Mouse (Mus musculus) midbrain, embryonic 10.5 days (tissue): ENCODE results near the gene Elmsan1. TPM values are rescaled to one million over a fixed set of nuclear protein-coding genes. Genes with fewer than 3 reads are reported as not detected.

Experiments
- DNase-seq: peaks from one replicate; pipeline ENCODE4 v3.0.0-alpha.2; 2017; ENCODE audit warnings: low spot score
- H3K27ac ChIP-seq: fragments of 300-500 bp; sonication (generic); replicated peaks from 2 replicates; pipeline ENCODE4 v1.5.1; 2016; ENCODE audit warnings: mild to moderate bottlenecking
- H3K27me3 ChIP-seq: fragments of 300-500 bp; sonication (generic); 2 replicates; pipeline ENCODE4 v1.6.1; 2016; ENCODE audit warnings: low read depth, mild to moderate bottlenecking; ENCODE audit not compliant: poor library complexity, severe bottlenecking
- H3K36me3 ChIP-seq: fragments of 300-500 bp; sonication (generic); 2 replicates; pipeline ENCODE4 v1.6.1; 2016; ENCODE audit warnings: mild to moderate bottlenecking, moderate library complexity
- H3K4me1 ChIP-seq: fragments of 300-500 bp; sonication (generic); 2 replicates; pipeline ENCODE4 v1.6.1; 2016
- H3K4me3 ChIP-seq: fragments of 300-500 bp; sonication (generic); 2 replicates; pipeline ENCODE4 v1.5.1; 2016; ENCODE audit warnings: mild to moderate bottlenecking, moderate library complexity
- H3K9me3 ChIP-seq: fragments of 300-500 bp; sonication (generic); replicated peaks from 2 replicates; pipeline ENCODE4 v1.6.1; 2016; ENCODE audit warnings: mild to moderate bottlenecking
- WGBS: fragments of 180-500 bp; shearing (Covaris S2); methylation state at CpG from one replicate; pipeline ENCODE4 v1.1.7; 2016; 5-methylcytosine and 5-hydroxymethylcytosine counted together
- polyA plus RNA-seq: library from polyadenylated mRNA; unstranded; fragments of >200 nt; fragmentation: Nextera tagmentation; extraction: Ambion mirVana; gene quantifications from 2 replicates; pipeline ENCODE4 v1.2.1, GENCODE M21; 2016

The Elmsan1 gene
- polyA plus RNA-seq, 1 experiment from 2014 or later = 6.3 TPM

DNA sequence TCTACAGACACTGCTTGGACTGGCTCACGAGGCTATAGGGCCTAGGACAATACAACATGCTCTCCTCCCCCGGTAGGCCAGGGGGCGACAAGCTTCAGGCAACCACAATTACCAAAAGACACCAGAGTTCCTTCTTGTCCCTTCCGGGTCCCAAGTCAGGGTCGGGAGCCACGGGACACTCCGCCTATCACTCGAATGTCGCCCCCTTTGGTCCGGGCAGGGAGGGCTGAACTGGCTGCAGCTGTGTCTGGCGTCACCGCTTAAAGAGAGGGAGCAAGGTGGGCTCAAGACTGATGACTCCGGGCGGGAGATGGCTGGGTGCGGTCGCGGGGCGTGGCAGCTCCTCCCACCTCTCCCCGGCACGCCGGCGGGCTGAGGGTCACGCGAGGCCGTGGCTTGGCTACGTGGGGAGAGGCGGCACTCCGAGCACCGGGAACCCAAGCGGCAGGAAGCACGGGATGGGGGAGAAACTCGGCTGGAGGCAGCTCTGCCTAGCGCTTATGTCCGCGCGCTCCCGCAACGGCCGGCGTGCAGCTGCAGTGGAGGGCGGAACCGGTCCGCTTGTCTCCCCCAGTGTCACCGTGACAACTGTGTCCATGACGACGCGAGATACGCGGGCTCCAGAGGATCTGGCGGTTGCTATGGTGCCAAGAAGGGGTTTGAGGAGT lies 70.6 kb downstream of the Elmsan1 start, which contains the start of gene Pnma1:
Gene Pnma1 (minus strand): TSS at position 536 of the 668 bp plus-strand sequence.
- Histone ChIP-seq H3K4me1 (peaks cover 45% of the 10 kb centered on the region), H3K27me3 (no peaks in the 10 kb centered on the region), H3K4me3 (peak within 1 kb of the TSS; percentile 69), H3K36me3 (peaks cover 33% of the 10 kb centered on the region), H3K9me3 (no peaks in the 10 kb centered on the region), H3K27ac (peak within 1 kb of the TSS; percentile 88)
- WGBS = under 1% methylated on average over 50 of the region's 50 CpGs
- peak; percentile 93 for DNase-seq

DNA sequence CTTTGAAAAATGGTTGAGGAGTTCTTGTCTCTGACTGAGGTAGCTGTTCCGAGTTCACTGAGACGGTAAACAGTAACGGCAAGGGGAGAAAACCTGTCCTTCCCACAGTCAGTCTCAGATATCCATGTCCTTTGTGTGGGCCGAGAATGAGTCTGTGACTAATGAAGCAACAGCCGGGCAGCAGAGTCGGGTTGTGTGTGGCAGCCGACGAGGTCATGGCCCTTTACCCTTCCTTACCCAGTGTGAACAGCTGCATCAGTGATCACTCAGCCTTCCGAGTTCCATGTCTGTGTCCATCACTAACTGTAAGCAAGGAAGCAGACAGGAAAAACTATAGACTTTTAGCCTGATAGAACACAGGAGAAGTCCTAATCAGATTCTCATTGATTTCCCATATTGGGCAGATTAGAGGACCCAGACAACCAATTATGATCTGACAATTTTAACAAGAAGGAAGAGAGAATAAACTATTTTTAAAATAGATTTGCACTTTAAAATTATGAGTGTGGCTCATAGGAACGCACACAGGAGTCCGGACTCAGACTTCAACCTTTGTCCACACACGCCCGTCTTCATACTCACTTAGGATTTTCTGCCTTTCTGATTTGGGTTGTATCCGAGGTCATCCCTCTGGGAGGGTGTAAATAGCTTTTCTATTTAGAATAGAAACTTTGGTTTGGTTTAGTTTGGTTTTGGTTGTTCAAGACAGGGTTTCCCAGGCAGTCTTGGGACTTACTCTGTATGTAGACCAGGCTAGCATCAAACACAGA lies 76.2 kb downstream of the Elmsan1 start:
- H3K27ac ChIP-seq = peak overlapping the region; percentile 55; the same call in 1 of the 2 replicates
- no peak for DNase-seq
- WGBS = 67% methylated on average over 14 of the region's 14 CpGs
- peaks cover 19% of the 10 kb centered on the region for H3K4me1 ChIP-seq
- no peaks in the 10 kb centered on the region for H3K27me3 ChIP-seq
- no peaks in the 10 kb centered on the region for H3K9me3 ChIP-seq
- no peak overlapping the region for H3K4me3 ChIP-seq
- H3K36me3 ChIP-seq = peaks cover 24% of the 10 kb centered on the region

DNA sequence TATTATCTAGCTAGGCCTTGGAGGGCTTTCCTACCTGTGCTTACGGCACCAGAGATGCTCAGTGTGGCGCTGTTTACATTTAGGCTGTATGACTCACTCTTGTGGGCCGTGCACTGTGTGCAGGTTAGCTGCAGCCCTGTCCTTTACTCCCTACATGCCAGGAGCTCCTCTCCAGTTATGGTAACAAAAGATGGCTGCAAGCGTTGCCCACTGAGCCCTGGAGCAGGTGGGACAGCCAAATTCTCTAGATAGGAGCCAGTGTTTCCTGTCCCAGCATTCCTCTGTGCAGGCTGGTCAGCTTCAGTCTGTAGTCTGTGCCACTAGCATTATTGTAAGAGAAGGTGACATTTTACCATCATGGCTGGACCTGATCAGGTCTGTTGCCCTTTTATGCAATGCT lies 77.4 kb downstream of the Elmsan1 start:
- peaks cover 33% of the 10 kb centered on the region for H3K36me3 ChIP-seq
- H3K9me3 ChIP-seq = no peaks in the 10 kb centered on the region
- no peak overlapping the region for H3K27ac ChIP-seq
- DNase-seq = no peak
- no peaks in the 10 kb centered on the region for H3K27me3 ChIP-seq
- 91% methylated on average over 4 of the region's 4 CpGs for WGBS
- no peak overlapping the region for H3K4me3 ChIP-seq
- H3K4me1 ChIP-seq = peaks cover 9% of the 10 kb centered on the region

DNA sequence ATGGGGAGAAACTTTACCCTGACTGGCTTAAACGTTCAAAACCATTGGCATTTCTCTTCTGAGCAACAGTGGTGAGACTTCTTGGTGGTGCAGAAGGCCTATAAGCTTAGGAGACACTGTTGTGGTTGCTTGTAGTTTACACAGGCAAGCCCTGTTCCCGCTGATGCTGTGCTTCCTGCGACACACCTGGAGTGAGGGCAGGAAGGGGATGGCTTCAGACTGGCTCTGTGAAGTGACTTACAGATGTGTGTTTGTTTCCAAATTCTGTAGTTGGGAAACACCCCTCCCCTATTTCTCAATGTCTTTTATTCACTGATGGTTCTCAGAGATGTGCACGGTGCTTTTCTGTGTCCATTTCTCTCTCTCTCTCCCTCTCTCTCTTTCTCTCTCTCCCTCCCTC lies 78.5 kb downstream of the Elmsan1 start:
- H3K27me3 ChIP-seq = no peaks in the 10 kb centered on the region
- H3K27ac ChIP-seq = no peak overlapping the region
- DNase-seq = no peak
- no peak overlapping the region for H3K4me3 ChIP-seq
- H3K36me3 ChIP-seq = peaks cover 42% of the 10 kb centered on the region
- peaks cover 9% of the 10 kb centered on the region for H3K4me1 ChIP-seq
- no peaks in the 10 kb centered on the region for H3K9me3 ChIP-seq
- 70% methylated on average over 4 of the region's 4 CpGs for WGBS

DNA sequence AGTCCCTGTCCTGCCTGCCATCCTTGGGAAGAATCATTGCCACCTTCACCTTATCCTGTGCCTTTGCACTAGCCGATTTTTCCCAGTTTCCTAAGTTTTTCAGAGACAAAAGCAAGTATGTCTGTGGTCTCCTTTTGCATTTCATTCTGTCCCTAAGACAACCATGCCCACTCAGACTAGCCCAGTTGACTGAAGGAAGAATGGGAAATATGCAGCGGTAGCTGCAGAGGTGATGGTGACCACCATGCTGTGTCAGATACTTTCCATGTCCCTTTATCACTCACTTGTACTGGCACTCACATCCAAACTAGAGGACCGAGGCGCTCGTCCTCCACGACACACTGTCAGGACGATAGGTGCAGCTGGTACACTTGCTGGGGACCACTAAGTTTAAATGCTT lies 81.5 kb downstream of the Elmsan1 start:
- WGBS = 91% methylated on average over 7 of the region's 7 CpGs
- Histone ChIP-seq H3K27ac (no peak overlapping the region), H3K36me3 (peaks cover 41% of the 10 kb centered on the region), H3K27me3 (no peaks in the 10 kb centered on the region), H3K4me1 (peaks cover 4% of the 10 kb centered on the region), H3K9me3 (no peaks in the 10 kb centered on the region), H3K4me3 (no peak overlapping the region)
- DNase-seq = no peak

DNA sequence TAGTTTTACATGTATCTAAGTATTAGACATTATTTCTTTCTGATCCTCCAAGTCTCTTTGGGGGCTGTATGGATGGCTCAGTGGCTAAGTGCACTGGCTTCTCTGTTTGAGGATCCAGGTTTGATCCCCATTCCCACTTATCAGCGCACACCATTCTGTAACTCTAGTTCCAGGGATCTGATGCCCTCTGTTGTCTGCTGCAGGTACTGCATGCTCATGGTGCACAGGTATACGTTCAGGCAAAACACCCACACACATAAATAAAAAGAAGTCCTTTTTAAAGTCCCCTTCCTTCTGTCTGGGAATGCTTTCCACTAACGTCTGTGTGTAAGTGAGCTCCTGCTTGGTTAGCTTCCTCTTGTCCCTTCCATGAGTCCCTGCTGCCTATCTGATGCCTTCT lies 86.4 kb downstream of the Elmsan1 start:
- no peaks in the 10 kb centered on the region for H3K9me3 ChIP-seq
- H3K27me3 ChIP-seq = no peaks in the 10 kb centered on the region
- H3K27ac ChIP-seq = no peak overlapping the region
- no peaks in the 10 kb centered on the region for H3K4me1 ChIP-seq
- peaks cover 55% of the 10 kb centered on the region for H3K36me3 ChIP-seq
- 61% methylated on average over 3 of the region's 3 CpGs for WGBS
- H3K4me3 ChIP-seq = no peak overlapping the region
- no peak for DNase-seq

DNA sequence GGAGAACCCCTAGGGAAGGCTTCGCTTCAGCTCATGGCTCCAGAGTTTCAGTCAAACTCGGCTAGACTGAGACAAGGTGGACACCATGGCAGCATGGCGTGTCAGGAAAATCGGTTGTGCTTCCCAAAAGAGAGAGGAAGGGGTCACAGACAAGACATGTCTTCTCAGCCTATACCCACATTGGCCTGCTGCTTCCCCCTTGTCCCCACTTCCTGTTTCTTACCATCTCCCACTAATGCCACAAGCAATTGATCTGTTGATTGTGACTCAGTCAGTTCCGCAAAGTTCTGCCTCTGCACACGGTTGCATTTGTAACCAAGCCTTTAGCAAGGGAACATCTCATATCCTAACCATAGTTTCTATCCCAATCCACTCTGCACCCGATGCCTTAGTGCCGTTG lies 88.8 kb downstream of the Elmsan1 start:
- DNase-seq = no peak
- no peaks in the 10 kb centered on the region for H3K9me3 ChIP-seq
- H3K27ac ChIP-seq = no peak overlapping the region
- no peaks in the 10 kb centered on the region for H3K4me1 ChIP-seq
- no peaks in the 10 kb centered on the region for H3K27me3 ChIP-seq
- H3K36me3 ChIP-seq = peaks cover 36% of the 10 kb centered on the region
- WGBS = 93% methylated on average over 8 of the region's 8 CpGs
- H3K4me3 ChIP-seq = no peak overlapping the region

DNA sequence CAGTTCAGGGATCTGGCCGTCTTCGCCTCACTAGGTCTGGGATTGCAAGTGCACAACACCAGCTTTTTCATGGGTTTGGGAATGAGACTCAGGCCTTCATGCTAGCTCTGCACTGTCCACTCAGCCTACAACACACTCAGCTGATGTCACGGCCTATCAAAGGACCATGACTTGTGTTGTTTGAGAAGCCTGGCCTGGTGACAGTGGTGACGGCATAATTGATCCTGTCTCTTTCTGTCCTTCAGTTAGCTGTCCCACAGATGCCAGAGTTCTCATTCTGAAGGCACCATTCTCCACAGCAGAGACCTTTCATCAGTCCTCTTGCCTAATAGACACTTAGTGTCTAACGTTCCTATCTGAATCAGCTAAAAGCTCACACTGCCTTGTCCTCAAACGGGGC lies 90.1 kb downstream of the Elmsan1 start:
- Histone ChIP-seq H3K4me3 (no peak overlapping the region), H3K9me3 (no peaks in the 10 kb centered on the region), H3K36me3 (peaks cover 36% of the 10 kb centered on the region), H3K4me1 (no peaks in the 10 kb centered on the region), H3K27ac (no peak overlapping the region), H3K27me3 (no peaks in the 10 kb centered on the region)
- no peak for DNase-seq
- 90% methylated on average over 6 of the region's 6 CpGs for WGBS

DNA sequence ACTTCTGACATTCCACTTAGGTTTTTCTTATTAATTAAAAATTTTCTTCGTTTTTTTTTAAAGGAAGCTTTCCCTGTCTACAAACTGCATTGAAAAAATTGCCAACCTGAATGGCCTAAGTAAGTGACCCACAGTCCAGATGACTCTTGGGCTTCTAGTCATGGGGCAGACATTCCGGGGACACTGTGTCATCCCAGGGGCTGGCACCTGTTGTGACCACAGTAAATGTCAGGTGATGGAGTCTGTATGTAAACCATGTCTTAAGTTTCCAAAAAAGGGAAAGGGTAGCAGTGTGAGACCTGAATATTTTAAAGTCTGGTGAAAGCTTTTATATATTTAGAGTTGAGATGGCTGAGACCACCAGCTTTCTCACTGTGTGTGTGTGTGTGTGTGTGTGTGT lies 91.8 kb downstream of the Elmsan1 start:
- peaks cover 30% of the 10 kb centered on the region for H3K36me3 ChIP-seq
- no peaks in the 10 kb centered on the region for H3K27me3 ChIP-seq
- H3K9me3 ChIP-seq = no peaks in the 10 kb centered on the region
- DNase-seq = no peak
- no peak overlapping the region for H3K27ac ChIP-seq
- no peaks in the 10 kb centered on the region for H3K4me1 ChIP-seq
- no peak overlapping the region for H3K4me3 ChIP-seq
- 86% methylated on average over 2 of the region's 2 CpGs for WGBS

DNA sequence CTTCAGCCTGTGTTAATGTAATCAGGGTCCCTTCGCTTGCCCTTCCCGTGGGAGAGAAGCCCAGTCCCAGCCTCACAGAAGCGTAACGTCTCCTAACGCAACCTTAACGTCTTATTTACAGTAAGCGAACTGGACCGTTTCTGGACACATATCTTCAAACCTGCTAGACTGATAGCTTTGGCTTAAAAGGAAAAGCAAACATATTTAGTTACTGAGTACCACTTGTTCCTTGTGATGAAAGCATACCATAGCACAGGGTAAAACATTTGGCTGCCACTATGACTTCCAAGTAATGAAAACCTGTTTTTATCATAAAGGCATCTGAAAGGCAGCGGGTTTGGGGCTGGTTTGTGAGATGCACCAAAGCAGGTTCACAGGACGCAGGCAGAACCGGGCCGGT lies 92.8 kb downstream of the Elmsan1 start:
- Histone ChIP-seq H3K9me3 (no peaks in the 10 kb centered on the region), H3K4me1 (no peaks in the 10 kb centered on the region), H3K27me3 (no peaks in the 10 kb centered on the region), H3K36me3 (peaks cover 24% of the 10 kb centered on the region), H3K4me3 (no peak overlapping the region), H3K27ac (no peak overlapping the region)
- WGBS = 89% methylated on average over 12 of the region's 12 CpGs
- DNase-seq = no peak

DNA sequence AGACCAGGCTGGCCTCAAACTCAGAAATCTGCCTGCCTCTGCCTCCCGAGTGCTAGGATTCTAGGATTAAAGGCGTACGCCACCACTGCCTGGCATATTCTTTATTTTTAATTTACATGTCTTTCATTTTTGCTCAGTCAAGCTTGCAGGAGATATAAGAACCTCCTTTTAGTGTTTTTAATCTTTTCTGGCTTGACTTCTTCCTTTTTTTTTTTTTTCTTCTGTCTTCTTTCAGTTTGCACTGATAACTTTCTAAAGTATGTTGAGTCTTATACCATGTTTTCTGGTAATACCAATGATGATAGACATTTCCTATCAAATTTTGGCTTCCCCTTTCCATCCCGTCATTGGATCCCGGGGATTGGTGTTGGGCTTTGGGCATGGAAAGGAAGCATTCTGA lies 99.1 kb downstream of the Elmsan1 start:
- WGBS = 98% methylated on average over 5 of the region's 5 CpGs

DNA sequence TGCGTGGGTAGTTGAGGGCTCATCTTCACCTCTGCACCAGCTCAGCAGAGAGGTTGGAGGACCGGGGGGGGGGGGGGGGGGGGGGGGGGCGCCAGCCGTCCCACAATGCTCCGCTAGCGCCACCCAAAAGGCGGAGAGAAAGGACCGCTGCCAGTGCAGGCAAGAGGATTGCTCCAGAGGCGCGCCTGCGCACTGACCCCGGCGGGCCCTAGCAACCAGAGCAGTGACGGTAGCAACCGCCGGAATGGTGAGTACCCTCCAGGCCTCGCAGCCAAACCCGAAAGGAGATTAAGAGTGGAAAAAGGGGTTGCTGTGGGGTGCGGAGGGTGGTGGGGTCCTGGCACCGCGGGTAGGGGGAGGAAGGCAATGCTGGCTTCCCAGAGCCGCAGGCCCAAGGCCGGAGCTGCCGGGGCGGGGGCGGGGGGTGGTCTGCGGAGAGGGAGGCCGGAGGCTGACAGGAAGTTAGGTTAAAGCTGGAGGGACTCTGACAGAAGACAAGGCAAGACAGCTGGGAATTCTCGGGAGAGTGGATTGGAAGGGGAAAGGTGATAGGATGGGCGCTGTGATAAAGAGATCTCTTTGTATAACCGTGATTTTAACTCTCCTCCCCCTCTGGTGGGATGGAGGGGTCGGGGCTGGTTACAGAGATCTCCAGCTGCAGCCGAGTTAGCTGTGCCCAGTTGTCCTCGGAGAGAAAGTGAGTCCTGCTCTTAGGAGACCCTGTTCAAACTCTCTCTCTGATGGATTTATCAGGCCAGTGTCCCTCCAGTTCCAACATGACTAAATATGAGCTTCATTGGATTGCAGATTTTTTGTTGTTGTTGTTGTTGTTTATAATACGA lies 104.3 kb downstream of the Elmsan1 start, which contains the start of gene Dnal1:
Gene Dnal1 (plus strand): TSS at position 214 of the 842 bp plus-strand sequence.
- peak; percentile 95 for DNase-seq
- WGBS = 2% methylated on average over 33 of the region's 35 CpGs
- peak within 1 kb of the TSS; percentile 78 for H3K4me3 ChIP-seq
- no peaks in the 10 kb centered on the region for H3K36me3 ChIP-seq
- H3K27ac ChIP-seq = peak within 1 kb of the TSS; percentile 85
- H3K4me1 ChIP-seq = peaks cover 13% of the 10 kb centered on the region
- no peaks in the 10 kb centered on the region for H3K27me3 ChIP-seq
- H3K9me3 ChIP-seq = no peaks in the 10 kb centered on the region

More for the DNA sequence above, 99.1 kb downstream of the Elmsan1 start:
- Histone ChIP-seq H3K36me3 (no peaks in the 10 kb centered on the region), H3K27ac (no peak overlapping the region), H3K27me3 (no peaks in the 10 kb centered on the region), H3K9me3 (no peaks in the 10 kb centered on the region), H3K4me1 (peaks cover 11% of the 10 kb centered on the region), H3K4me3 (no peak overlapping the region)
- DNase-seq = no peak
